Mouse (Mus musculus): Measurements from ENCODE around the gene Gm13271. TPM values are rescaled to one million over a fixed set of nuclear protein-coding genes. Genes with fewer than 3 reads are reported as not detected.

Gene Gm13271
- polyA plus RNA-seq (2017; shearing (Covaris generic)): not detected

DNA sequence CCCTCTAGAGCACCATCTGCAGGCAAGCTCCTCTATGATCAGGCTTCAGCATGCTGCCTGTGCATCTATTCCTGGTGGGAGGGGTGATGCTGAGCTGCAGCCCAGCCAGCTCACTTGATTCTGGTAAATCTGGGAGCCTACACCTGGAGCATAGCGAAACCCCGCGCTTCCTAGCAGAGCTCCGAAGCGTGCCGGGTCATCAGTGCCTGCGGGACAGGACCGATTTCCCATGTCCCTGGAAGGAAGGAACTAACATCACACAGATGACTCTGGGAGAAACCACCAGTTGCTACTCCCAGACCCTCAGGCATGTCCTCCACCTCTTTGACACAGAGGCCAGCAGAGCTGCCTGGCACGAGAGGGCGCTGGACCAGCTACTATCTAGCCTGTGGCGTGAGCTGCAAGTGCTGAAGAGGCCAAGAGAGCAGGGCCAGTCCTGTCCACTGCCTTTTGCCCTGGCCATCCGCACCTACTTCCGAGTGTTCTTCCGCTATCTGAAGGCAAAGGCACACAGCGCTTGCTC, at the start of gene Gm13271:
Gene Gm13271 (plus strand): TSS at position 51 of the 523 bp plus-strand sequence.

DNA sequence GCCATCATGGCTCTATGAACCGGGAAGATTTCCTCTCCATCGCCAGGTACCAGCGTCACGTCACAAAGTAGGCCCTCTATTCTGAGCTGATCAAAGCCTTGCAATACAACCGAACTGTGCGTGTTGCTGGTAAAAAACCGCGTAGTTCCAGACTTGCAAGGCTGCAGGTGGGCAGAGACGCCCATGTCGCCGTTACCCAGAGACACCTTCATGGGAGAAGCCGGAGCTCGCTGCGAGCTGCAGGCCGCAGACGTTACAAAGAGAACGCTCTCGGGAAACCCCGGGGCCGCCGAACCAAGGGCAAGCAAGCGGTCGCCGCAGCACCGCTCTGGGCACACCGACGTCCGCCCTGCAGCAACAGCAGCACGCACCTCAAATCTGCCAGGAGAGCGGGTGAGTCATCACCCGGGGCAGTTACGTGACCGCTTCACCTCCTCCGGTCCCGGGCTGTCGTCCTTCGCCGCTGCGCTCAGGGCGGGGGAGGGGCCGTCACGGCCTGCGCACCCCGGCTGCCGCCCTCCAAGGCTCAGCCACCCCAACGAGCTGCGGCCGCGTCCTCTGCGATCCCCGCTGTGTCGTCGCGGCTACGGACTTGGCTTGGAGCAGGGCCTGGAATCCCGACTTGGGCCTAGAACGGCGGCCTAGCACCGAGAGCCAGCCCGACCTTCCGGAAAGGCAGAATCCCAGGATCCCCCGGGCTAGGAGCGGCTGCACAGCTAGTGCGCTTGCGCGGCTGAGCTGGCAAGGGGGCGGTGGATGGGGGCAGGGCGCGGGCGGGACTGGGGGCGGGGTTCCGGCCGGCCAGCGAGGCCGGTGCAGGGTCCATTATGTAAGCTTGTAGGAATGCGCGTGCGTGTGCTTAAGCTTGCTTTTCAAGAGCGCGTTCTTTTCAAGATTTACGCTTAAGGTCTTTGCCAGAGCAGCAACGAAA, 32.6 kb upstream of the Gm13271 start, which contains the start of the genes Gm26566 and Klhl9:
Gene Gm26566 (plus strand): TSS at position 15 of the 931 bp plus-strand sequence.
Gene Klhl9 (minus strand): TSS at position 675 of the 931 bp plus-strand sequence.

DNA sequence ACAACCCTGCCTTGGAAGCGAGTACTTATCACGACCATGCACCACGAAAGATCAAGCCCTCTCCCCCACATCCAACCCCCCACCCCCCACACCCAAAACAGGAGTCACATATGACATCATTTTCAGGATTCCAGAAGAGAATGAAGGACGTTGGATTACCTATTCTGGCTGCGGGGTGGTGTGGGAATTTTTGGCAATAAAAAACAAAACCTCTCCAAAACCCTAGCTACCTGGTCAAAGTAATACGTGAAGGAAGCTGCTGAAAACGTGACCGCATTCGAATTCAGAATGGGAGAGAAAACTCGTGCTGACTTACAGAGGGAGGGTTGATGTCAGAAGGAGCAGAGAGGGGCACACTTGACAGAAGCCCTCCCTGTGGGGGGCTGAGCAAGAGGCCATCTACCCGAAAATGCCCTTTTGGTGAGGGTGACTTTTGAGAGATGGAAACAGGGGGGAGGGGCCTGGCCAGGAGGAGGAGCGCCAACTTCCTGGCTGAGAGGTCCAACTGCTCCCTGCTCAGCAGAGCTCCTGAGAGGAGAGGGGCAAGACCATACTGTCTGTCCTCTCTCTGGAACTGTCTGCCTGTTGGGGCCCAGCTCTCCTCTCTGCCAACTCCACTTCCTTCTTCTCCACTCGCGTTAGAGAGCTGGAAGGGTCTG, 5.1 kb downstream of the Gm13271 start, which contains the start of gene Gm13283:
Gene Gm13283 (plus strand): TSS at position 510 of the 659 bp plus-strand sequence.

GRCm38 (mm10) chr4:88773534-88773933, 18.9 kb downstream of the Gm13271 start, which contains the start of gene Gm13290:
Gene Gm13290 (plus strand): TSS chr4:88773834.

DNA sequence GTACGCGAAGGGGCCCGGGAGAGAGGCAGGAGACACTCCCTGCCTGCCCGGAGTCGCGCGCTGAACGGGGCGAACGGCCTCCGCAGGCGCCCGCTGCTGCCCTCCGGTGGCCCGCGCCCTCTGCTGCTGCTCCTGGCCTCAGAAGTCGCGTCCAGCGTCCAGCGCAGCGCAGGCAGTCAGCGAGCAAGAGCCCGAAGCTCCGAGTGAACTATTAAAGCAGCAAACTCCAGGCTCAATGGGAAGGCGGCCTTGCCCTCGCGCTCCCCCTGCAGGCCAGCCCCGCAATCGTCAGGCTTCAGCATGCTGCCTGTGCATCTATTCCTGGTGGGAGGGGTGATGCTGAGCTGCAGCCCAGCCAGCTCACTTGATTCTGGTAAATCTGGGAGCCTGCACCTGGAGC, 22.0 kb downstream of the Gm13271 start, which contains the start of gene Gm13289:
Gene Gm13289 (plus strand): TSS at position 301 of the 400 bp plus-strand sequence.

GRCm38 (mm10) chr4:88779550-88779949, 24.9 kb downstream of the Gm13271 start, which contains the start of gene Gm13272:
Gene Gm13272 (plus strand): TSS chr4:88779850.

GRCm38 (mm10) chr4:88781831-88782230, 27.2 kb downstream of the Gm13271 start, which contains the start of gene Ifnz:
Gene Ifnz (plus strand): TSS chr4:88782131.

DNA sequence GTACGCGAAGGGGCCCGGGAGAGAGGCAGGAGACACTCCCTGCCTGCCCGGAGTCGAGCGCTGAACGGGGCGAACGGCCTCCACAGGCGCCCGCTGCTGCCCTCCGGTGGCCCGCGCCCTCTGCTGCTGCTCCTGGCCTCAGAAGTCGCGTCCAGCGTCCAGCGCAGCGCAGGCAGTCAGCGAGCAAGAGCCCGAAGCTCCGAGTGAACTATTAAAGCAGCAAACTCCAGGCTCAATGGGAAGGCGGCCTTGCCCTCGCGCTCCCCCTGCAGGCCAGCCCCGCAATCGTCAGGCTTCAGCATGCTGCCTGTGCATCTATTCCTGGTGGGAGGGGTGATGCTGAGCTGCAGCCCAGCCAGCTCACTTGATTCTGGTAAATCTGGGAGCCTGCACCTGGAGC, 30.7 kb downstream of the Gm13271 start, which contains the start of gene Gm13276:
Gene Gm13276 (plus strand): TSS at position 301 of the 400 bp plus-strand sequence.

GRCm38 (mm10) chr4:88788402-88788801, 33.7 kb downstream of the Gm13271 start, which contains the start of gene Gm13277:
Gene Gm13277 (plus strand): TSS chr4:88788632.

DNA sequence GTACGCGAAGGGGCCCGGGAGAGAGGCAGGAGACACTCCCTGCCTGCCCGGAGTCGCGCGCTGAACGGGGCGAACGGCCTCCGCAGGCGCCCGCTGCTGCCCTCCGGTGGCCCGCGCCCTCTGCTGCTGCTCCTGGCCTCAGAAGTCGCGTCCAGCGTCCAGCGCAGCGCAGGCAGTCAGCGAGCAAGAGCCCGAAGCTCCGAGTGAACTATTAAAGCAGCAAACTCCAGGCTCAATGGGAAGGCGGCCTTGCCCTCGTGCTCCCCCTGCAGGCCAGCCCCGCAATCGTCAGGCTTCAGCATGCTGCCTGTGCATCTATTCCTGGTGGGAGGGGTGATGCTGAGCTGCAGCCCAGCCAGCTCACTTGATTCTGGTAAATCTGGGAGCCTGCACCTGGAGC, 36.6 kb downstream of the Gm13271 start, which contains the start of gene Gm13278:
Gene Gm13278 (plus strand): TSS at position 301 of the 400 bp plus-strand sequence.

GRCm38 (mm10) chr4:88793936-88794675, 39.4 kb downstream of the Gm13271 start, which contains the start of gene Gm13275:
Gene Gm13275 (plus strand): TSS chr4:88794487.

GRCm38 (mm10) chr4:88797097-88797496, 42.4 kb downstream of the Gm13271 start, which contains the start of gene Gm13279:
Gene Gm13279 (plus strand): TSS chr4:88797397.

DNA sequence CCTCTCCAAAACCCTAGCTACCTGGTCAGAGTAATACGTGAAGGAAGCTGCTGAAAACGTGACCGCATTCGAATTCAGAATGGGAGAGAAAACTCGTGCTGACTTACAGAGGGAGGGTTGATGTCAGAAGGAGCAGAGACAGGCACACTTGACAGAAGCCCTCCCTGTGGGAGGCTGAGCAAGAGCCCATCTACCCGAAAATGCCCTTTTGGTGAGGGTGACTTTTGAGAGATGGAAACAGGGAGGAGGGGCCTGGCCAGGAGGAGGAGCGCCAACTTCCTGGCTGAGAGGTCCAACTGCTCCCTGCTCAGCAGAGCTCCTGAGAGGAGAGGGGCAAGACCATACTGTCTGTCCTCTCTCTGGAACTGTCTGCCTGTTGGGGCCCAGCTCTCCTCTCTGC, 44.7 kb downstream of the Gm13271 start, which contains the start of gene Gm13285:
Gene Gm13285 (plus strand): TSS at position 301 of the 400 bp plus-strand sequence.

GRCm38 (mm10) chr4:88802954-88803353, 48.3 kb downstream of the Gm13271 start, which contains the start of gene Gm13287:
Gene Gm13287 (plus strand): TSS chr4:88803254.

Other genes starting within 250 kb of the Gm13271 start
- gene Ifnb1, start 232.1 kb upstream of the Gm13271 start, polyA plus RNA-seq (2017; shearing (Covaris generic)): not detected
- gene Ifna15, start 196.6 kb upstream of the Gm13271 start, polyA plus RNA-seq (2017; shearing (Covaris generic)): under 1 TPM in 1 of 2 experiments, not detected in 1; 0.60 TPM
- not detected for gene Ifna14, start 183.1 kb upstream of the Gm13271 start, polyA plus RNA-seq (2017; shearing (Covaris generic))
- gene Ifna9, start 162.5 kb upstream of the Gm13271 start, polyA plus RNA-seq (2017; shearing (Covaris generic)): not detected
- gene Ifna12, start 151.5 kb upstream of the Gm13271 start, polyA plus RNA-seq (2017; shearing (Covaris generic)): not detected
- not detected for gene C87499, start 120.5 kb upstream of the Gm13271 start, polyA plus RNA-seq (2017; shearing (Covaris generic))
- not detected for gene Ifna13, start 110.4 kb upstream of the Gm13271 start, polyA plus RNA-seq (2017; shearing (Covaris generic))
- gene Ifna16, start 77.9 kb upstream of the Gm13271 start, polyA plus RNA-seq (2017; shearing (Covaris generic)): not detected
- gene Ifna2, start 71.0 kb upstream of the Gm13271 start, polyA plus RNA-seq (2017; shearing (Covaris generic)): not detected
- not detected for gene Ifnab, start 63.5 kb upstream of the Gm13271 start, polyA plus RNA-seq (2017; shearing (Covaris generic))
- under 1 TPM in 1 of 2 experiments, not detected in 1; 0.48 TPM for gene Gm26566, start 33.1 kb upstream of the Gm13271 start, polyA plus RNA-seq (2017; shearing (Covaris generic))
- gene Klhl9, start 32.4 kb upstream of the Gm13271 start, polyA plus RNA-seq (2017; shearing (Covaris generic)): 10 to 100 TPM; 18.8 to 27.9 TPM
- gene Gm13283, start 5.3 kb downstream of the Gm13271 start, polyA plus RNA-seq (2017; shearing (Covaris generic)): under 1 TPM; 0.75 to 0.85 TPM
- under 1 TPM in 1 of 2 experiments, not detected in 1; 0.19 TPM for gene Gm13290, start 19.0 kb downstream of the Gm13271 start, polyA plus RNA-seq (2017; shearing (Covaris generic))
- not detected for gene Gm13289, start 22.1 kb downstream of the Gm13271 start, polyA plus RNA-seq (2017; shearing (Covaris generic))
- gene Gm13272, start 25.0 kb downstream of the Gm13271 start, polyA plus RNA-seq (2017; shearing (Covaris generic)): not detected
- gene Ifnz, start 27.3 kb downstream of the Gm13271 start, polyA plus RNA-seq (2017; shearing (Covaris generic)): under 1 TPM in 1 of 2 experiments, not detected in 1; 0.48 TPM
- not detected for gene Gm13276, start 30.8 kb downstream of the Gm13271 start, polyA plus RNA-seq (2017; shearing (Covaris generic))
- gene Gm13277, start 33.8 kb downstream of the Gm13271 start, polyA plus RNA-seq (2017; shearing (Covaris generic)): not detected
- gene Gm13278, start 36.7 kb downstream of the Gm13271 start, polyA plus RNA-seq (2017; shearing (Covaris generic)): not detected
- gene Gm13275, start 39.6 kb downstream of the Gm13271 start, polyA plus RNA-seq (2017; shearing (Covaris generic)): not detected
- not detected for gene Gm13279, start 42.5 kb downstream of the Gm13271 start, polyA plus RNA-seq (2017; shearing (Covaris generic))
- gene Gm13285, start 44.8 kb downstream of the Gm13271 start, polyA plus RNA-seq (2017; shearing (Covaris generic)): 1 to 10 TPM in 1 of 2 experiments, under 1 TPM in 1; 0.80 to 1.1 TPM
- gene Gm13287, start 48.4 kb downstream of the Gm13271 start, polyA plus RNA-seq (2017; shearing (Covaris generic)): not detected
- gene Gm13288, start 50.7 kb downstream of the Gm13271 start, polyA plus RNA-seq (2017; shearing (Covaris generic)): under 1 TPM in 1 of 2 experiments, not detected in 1; 0.10 TPM
- not detected for gene Ifna7, start 61.4 kb downstream of the Gm13271 start, polyA plus RNA-seq (2017; shearing (Covaris generic))
- gene Ifna11, start 65.1 kb downstream of the Gm13271 start, polyA plus RNA-seq (2017; shearing (Covaris generic)): not detected
- gene Ifna6, start 72.5 kb downstream of the Gm13271 start, polyA plus RNA-seq (2017; shearing (Covaris generic)): not detected
- not detected for gene Ifna5, start 80.7 kb downstream of the Gm13271 start, polyA plus RNA-seq (2017; shearing (Covaris generic))
- gene Ifna4, start 87.0 kb downstream of the Gm13271 start, polyA plus RNA-seq (2017; shearing (Covaris generic)): not detected
- gene Ifna1, start 95.2 kb downstream of the Gm13271 start, polyA plus RNA-seq (2017; shearing (Covaris generic)): not detected
- gene Ifne, start 125.3 kb downstream of the Gm13271 start, polyA plus RNA-seq (2017; shearing (Covaris generic)): not detected

Data from activated CD4-positive, CD25-positive, alpha-beta regulatory T cell (primary cell).